Mouse (Mus musculus): Measurements from ENCODE around the gene Tnks1bp1.

GRCm38 (mm10) chr2:85088716-85089646, 41.2 kb downstream of the Tnks1bp1 start:
- TF ChIP-seq CTCF (IDR thresholded peaks at IDR 0.05; ENCODE audit: control insufficient read depth, insufficient read depth, low read length) (no peak), POLR2A (IDR thresholded peaks at IDR 0.05; ENCODE audit: borderline replicate concordance, control insufficient read depth, low read depth, low read length) (no peak)
